Mouse (Mus musculus) kidney, postnatal 0 days (tissue): ENCODE measurements around the gene Slc25a10. TPM values are rescaled to one million over a fixed set of nuclear protein-coding genes. Genes with fewer than 3 reads are reported as not detected.
"Not testable (repeated sequence)": the region's sequence is repeated elsewhere in the genome, so short reads cannot be mapped to it uniquely, and the experiment has no call there.

ENCODE experiments used
- ATAC-seq: fragments of 200-750 bp; cut with Nextera tagmentation; replicated peaks from 2 replicates; pipeline ENCODE4 v1.8.0; 2017; ENCODE audit warnings: low read depth, moderate number of reproducible peaks, moderate TSS enrichment, moderate library complexity; ENCODE audit not compliant: low FRiP score
- DNase-seq: peaks from one replicate; pipeline ENCODE4 v3.0.0-alpha.2; 2016; ENCODE audit warnings: low spot score
- H3K27ac ChIP-seq: fragments of 300-500 bp; sonication (generic); 2 replicates; pipeline ENCODE4 v1.5.1; 2014; ENCODE audit warnings: mild to moderate bottlenecking
- H3K27me3 ChIP-seq: fragments of 300-500 bp; sonication (generic); 2 replicates; pipeline ENCODE4 v1.6.1; 2014; ENCODE audit warnings: low read length, mixed read lengths; ENCODE audit not compliant: insufficient read depth
- H3K36me3 ChIP-seq: fragments of 300-500 bp; sonication (generic); 2 replicates; pipeline ENCODE4 v1.6.1; 2014; ENCODE audit warnings: low read length, mixed read lengths; ENCODE audit not compliant: insufficient read depth
- H3K4me1 ChIP-seq: fragments of 300-500 bp; sonication (generic); replicated peaks from 2 replicates; pipeline ENCODE4 v1.6.1; 2014; ENCODE audit warnings: antibody characterized with exemption, low read length, mixed read lengths; ENCODE audit not compliant: insufficient read depth
- H3K4me2 ChIP-seq: fragments of 300-500 bp; sonication (generic); 2 replicates; pipeline ENCODE4 v1.6.1; 2014; ENCODE audit warnings: mild to moderate bottlenecking, low read length, moderate library complexity, mixed read lengths
- H3K4me3 ChIP-seq: fragments of 300-500 bp; sonication (generic); replicated peaks from 2 replicates; pipeline ENCODE4 v1.5.1; 2014; ENCODE audit warnings: low read depth, low read length
- H3K9ac ChIP-seq: fragments of 300-500 bp; sonication (generic); 2 replicates; pipeline ENCODE4 v1.6.1; 2014; ENCODE audit warnings: low read depth, low read length
- H3K9me3 ChIP-seq: fragments of 300-500 bp; sonication (generic); replicated peaks from 2 replicates; pipeline ENCODE4 v1.6.1; 2016; ENCODE audit warnings: low read length, inconsistent platforms, mixed read lengths
- CTCF ChIP-seq: IDR thresholded peaks from 2 replicates; pipeline ENCODE4 v1.5.1; 2016; ENCODE audit warnings: antibody characterized with exemption, low read depth, mild to moderate bottlenecking, moderate library complexity
- WGBS: fragments of 180-500 bp; shearing (Covaris S2); extraction: QIAGEN DNeasy Blood & Tissue Kit; methylation state at CpG from one replicate; pipeline ENCODE4 v1.1.7; 2014; 5-methylcytosine and 5-hydroxymethylcytosine counted together
- polyA plus RNA-seq: library from polyadenylated mRNA; unstranded; fragments of >200 nt; fragmentation: Nextera tagmentation; extraction: Ambion mirVana; gene quantifications from 2 replicates; pipeline ENCODE4 v1.2.1, GENCODE M21; 2015

Gene Slc25a10
- polyA plus RNA-seq, 1 experiment from 2014 or later, result 121 TPM

DNA sequence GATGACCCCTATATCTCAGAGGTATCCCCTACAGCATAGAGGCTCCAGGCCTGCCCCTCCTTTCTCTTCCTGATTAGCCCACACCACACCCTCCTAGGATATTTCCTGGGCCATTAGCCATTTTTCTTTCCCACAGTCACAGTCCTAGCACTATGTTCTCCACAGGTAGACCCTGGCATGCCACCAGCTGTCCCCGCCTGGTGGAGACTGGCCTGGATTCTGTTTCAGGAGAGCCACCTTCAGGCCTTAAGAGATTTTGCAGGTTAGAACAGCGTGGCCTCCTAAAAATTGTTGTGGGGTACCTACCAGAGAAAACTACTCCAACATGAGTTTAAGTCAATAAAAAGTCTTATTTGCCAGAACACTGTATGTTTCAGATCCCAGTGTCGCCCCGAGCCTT, 15.3 kb downstream of the Slc25a10 start:
- DNase-seq (peak; percentile 60), ATAC-seq (peak; percentile 48; the same call in 1 of the 2 replicates)
- H3K9ac ChIP-seq, result no peak overlapping the region
- WGBS, result 57% methylated on average over 4 of the region's 4 CpGs
- no peak overlapping the region for H3K4me3 ChIP-seq
- H3K4me2 ChIP-seq, result no peak overlapping the region
- H3K27ac ChIP-seq, result no peak overlapping the region
- H3K4me1 ChIP-seq, result no peaks in the 10 kb centered on the region; the same call in 1 of the 2 replicates
- H3K9me3 ChIP-seq, result no peaks in the 10 kb centered on the region
- no peaks in the 10 kb centered on the region for H3K27me3 ChIP-seq
- H3K36me3 ChIP-seq, result no peaks in the 10 kb centered on the region
- peak; percentile 69 for TF ChIP-seq CTCF

- DNase-seq, result no peak
- 62% methylated on average over 13 of the region's 13 CpGs for WGBS
These were observed 16.1 kb downstream of the Slc25a10 start for GRCm38 (mm10) chr11:120507611-120508289.

GRCm38 (mm10) chr11:120508290-120508870, 16.7 kb downstream of the Slc25a10 start:
- Histone ChIP-seq H3K27ac (no peak overlapping the region), H3K27me3 (no peaks in the 10 kb centered on the region), H3K9ac (no peak overlapping the region), H3K4me2 (no peak overlapping the region), H3K4me1 (no peaks in the 10 kb centered on the region; the same call in 1 of the 2 replicates), H3K9me3 (no peaks in the 10 kb centered on the region), H3K36me3 (no peaks in the 10 kb centered on the region), H3K4me3 (no peak overlapping the region)
- no peak for ATAC-seq
- WGBS, result 84% methylated on average over 9 of the region's 9 CpGs
- DNase-seq, result no peak
- TF ChIP-seq CTCF, result no peak

More at GRCm38 (mm10) chr11:120507611-120508289, 16.1 kb downstream of the Slc25a10 start:
- no peak for TF ChIP-seq CTCF
- H3K4me1 ChIP-seq, result no peaks in the 10 kb centered on the region; the same call in 1 of the 2 replicates
- H3K36me3 ChIP-seq, result no peaks in the 10 kb centered on the region
- H3K27ac ChIP-seq, result no peak overlapping the region
- no peaks in the 10 kb centered on the region for H3K27me3 ChIP-seq
- H3K9me3 ChIP-seq, result no peaks in the 10 kb centered on the region
- H3K4me2 ChIP-seq, result no peak overlapping the region
- no peak; the same call in 1 of the 2 replicates for ATAC-seq
- H3K4me3 ChIP-seq, result no peak overlapping the region
- no peak overlapping the region for H3K9ac ChIP-seq

- no peak for DNase-seq
These were observed 18.3 kb downstream of the Slc25a10 start for GRCm38 (mm10) chr11:120509940-120510339.

DNA sequence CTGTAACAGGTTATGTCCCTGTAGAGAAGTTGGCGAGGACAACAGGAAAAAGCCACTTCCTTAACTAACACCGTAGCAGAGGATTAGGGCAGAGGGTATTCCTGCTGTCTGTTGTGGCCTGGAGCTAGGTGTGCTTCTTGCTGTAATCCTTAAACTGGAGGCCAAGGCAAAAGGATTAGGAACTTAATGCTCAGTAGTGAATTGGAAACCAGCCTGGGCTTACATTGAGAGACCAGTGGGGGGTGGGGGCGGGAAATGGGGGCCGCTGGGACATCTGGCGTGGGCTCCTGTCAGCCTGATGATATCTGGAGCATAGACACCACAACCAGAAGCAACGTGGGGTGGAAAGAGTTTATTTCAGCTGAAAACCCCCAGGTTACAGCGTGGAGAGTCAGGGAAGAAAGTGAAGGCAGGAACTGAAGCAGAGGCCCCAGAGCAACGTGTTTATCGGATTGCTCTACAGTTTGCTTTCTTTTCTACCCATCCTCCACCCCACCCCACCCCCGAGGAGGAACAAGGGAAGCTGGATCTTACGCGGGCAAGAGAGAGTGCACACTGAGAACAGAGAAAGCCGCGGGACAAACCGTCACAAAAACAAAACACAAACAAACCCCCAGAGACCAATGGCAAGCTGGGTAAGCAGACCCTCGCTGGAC, 18.9 kb downstream of the Slc25a10 start:
- H3K4me1 ChIP-seq, result no peaks in the 10 kb centered on the region; the same call in 1 of the 2 replicates
- no peak for TF ChIP-seq CTCF
- WGBS, result 8% methylated on average over 16 of the region's 16 CpGs
- H3K27ac ChIP-seq, result peak overlapping the region; percentile 37
- peak overlapping the region; percentile 56; the same call in 1 of the 2 replicates for H3K9ac ChIP-seq
- no peaks in the 10 kb centered on the region for H3K36me3 ChIP-seq
- H3K4me3 ChIP-seq, result peak overlapping the region; percentile 17; the same call in 1 of the 2 replicates
- peak overlapping the region; percentile 53 for H3K4me2 ChIP-seq
- no peaks in the 10 kb centered on the region for H3K27me3 ChIP-seq
- ATAC-seq (no peak), DNase-seq (peak; percentile 68)
- no peaks in the 10 kb centered on the region for H3K9me3 ChIP-seq

More at GRCm38 (mm10) chr11:120509940-120510339, 18.3 kb downstream of the Slc25a10 start:
- Histone ChIP-seq H3K4me1 (no peaks in the 10 kb centered on the region; the same call in 1 of the 2 replicates), H3K9ac (no peak overlapping the region), H3K9me3 (no peaks in the 10 kb centered on the region), H3K36me3 (no peaks in the 10 kb centered on the region), H3K27me3 (no peaks in the 10 kb centered on the region), H3K4me3 (no peak overlapping the region), H3K27ac (peak overlapping the region; percentile 37; the same call in 1 of the 2 replicates), H3K4me2 (peak overlapping the region; percentile 53; the same call in 1 of the 2 replicates)
- WGBS, result 37% methylated on average over 4 of the region's 4 CpGs
- no peak for ATAC-seq
- no peak for TF ChIP-seq CTCF

- H3K9me3 ChIP-seq, result no peaks in the 10 kb centered on the region
- 15% methylated on average over 6 of the region's 6 CpGs for WGBS
- no peak for TF ChIP-seq CTCF
- no peaks in the 10 kb centered on the region for H3K27me3 ChIP-seq
- H3K27ac ChIP-seq, result no peak overlapping the region
- H3K4me1 ChIP-seq, result no peaks in the 10 kb centered on the region; the same call in 1 of the 2 replicates
- no peak overlapping the region for H3K4me3 ChIP-seq
- no peak overlapping the region for H3K9ac ChIP-seq
- ATAC-seq (no peak), DNase-seq (no peak)
- H3K4me2 ChIP-seq, result no peak overlapping the region
- no peaks in the 10 kb centered on the region for H3K36me3 ChIP-seq
These were observed 21.3 kb downstream of the Slc25a10 start for GRCm38 (mm10) chr11:120512790-120513453.

DNA sequence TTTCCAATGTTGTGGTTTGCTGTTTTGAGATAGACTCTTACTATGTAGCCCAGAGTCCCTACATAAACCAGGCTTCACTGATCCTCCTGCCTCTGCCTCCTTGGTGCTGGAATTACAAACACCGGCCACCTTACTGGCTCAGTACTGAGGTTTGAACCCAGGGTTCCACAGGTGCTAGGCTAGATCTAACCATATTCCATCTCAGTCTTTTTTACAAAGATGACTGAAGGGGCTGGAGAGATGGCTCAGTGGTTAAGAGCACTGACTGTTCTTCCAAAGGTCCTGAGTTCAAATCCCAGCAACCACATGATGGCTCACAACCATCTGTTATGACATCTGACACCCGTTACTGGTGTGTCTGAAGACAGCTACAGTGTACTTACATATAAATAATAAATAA, 22.6 kb downstream of the Slc25a10 start:
- not testable (repeated sequence) for DNase-seq, H3K4me3 ChIP-seq, H3K9me3 ChIP-seq, H3K27me3 ChIP-seq, H3K36me3 ChIP-seq, H3K4me2 ChIP-seq, ATAC-seq, H3K9ac ChIP-seq, H3K27ac ChIP-seq, H3K4me1 ChIP-seq
- WGBS, result 90% methylated on average over 2 of the region's 2 CpGs
